Mouse (Mus musculus) 416B (cell line): ENCODE measurements around the gene Lamtor2.

Source experiments
- DNase-seq: peaks from one replicate; pipeline ENCODE4 v3.0.0; 2011; ENCODE audit warnings: low read depth

Gene Lamtor2

DNA sequence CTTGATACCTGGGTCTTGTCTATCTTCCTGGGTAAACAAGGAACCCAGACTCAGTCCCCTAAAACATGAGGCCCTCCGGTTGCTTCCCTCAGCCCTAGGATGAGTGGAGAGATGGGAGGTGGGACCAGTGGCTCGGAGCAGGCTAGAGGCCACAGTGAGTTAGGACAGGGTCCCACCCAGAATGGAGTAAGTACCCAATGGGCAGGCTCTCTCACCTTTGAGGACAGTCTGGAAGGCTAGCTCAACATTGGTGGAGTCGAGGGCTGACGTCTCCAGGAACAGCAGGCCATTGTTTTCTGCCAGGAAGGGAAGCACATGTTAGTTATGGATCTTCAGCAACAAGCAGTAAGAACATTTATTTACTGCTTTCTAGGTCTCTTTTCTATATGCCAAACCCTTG is 10.4 kb downstream of the Lamtor2 start:
- no peak for DNase-seq

DNA sequence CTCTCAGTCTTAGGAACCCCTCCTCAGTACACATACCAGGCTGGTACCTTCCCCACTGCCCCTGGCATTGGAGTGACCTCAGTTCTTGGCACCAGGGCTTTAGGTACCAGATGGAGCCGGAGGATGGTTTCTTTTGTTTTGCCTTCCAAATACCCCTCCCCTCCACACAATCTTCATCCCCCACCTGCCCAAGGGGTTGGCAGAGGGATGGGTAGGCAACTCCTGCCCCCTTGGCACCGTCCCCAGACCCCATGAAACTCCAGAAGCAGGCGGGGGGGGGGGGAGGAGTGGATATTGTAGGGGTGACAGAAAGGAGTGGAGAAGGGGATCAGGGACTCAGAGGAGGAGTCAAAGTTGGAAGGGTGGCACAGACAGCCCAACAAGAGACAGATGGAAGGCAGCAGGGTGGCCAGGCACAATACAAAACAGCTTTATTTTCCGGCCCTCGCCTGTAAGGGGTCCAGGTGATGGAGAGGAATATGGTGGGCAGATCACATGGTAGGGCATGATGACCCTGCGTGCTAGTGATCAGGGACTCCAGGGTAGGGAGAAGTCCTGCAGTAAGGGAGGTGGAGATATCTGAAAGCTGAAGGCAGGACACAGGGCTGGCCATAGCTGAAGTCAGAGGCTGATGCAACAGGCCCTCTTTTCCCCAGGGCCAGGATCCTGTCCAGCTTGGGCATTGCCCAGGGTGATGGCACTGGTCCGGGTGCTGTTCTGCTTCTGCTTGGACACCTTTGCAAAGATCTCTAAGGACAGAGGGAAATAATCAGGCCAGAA is 11.1 kb downstream of the Lamtor2 start:
- DNase-seq, result no peak

- no peak for DNase-seq
These were observed 12.8 kb downstream of the Lamtor2 start for GRCm38 (mm10) chr3:88540085-88540484.

GRCm38 (mm10) chr3:88539397-88539796 is 13.5 kb downstream of the Lamtor2 start:
- DNase-seq, result no peak

- no peak for DNase-seq
These were observed 14.4 kb downstream of the Lamtor2 start for GRCm38 (mm10) chr3:88538271-88539145.

DNA sequence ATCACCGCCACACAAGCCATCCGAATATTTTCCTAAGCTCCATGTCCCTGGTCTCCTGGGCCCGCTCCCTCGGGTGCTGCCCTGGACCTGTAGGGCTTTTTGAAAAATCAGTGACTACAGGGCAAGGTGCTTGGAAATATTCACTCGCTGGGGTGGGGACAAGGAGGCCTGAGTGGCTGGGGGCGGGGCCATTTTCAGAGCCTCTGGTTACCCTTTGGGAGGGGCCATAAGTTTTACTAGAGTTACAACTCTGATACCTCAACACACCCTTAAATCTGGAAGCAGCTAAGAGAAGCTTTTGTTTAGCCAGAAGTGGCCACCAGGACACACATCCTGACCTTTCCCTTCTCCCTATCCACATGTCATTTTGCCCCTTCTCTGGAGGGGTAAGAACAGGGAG is 15.7 kb downstream of the Lamtor2 start:
- DNase-seq, result no peak

DNA sequence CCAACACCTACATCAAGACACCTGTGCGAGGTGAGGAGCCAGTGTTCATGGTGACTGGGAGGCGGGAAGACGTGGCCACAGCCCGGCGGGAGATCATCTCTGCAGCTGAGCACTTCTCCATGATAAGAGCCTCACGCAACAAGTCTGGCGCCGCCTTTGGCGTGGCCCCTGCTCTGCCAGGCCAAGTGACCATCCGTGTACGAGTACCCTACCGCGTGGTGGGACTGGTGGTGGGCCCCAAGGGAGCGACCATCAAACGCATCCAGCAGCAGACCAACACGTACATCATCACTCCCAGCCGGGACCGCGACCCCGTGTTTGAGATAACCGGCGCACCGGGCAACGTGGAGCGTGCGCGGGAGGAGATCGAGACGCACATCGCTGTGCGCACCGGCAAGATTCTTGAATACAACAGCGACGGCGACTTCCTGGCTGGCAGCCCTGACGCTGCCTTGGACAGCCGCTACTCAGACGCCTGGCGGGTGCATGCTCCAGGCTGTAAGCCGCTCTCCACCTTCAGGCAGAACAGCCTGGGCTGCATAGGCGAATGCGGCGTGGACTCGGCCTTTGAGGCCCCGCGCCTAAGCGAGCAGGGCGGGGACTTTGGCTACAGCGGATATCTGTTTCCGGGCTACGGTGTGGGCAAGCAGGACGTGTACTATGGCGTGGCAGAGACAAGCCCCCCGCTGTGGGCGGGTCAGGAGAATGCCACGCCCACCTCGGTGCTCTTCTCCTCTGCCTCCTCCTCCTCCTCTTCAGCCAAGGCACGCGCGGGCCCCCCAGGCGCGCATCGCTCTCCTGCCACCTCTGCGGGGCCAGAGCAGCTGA is 16.6 kb downstream of the Lamtor2 start:
- DNase-seq, result no peak

GRCm38 (mm10) chr3:88535527-88535926 is 17.3 kb downstream of the Lamtor2 start:
- DNase-seq, result no peak

DNA sequence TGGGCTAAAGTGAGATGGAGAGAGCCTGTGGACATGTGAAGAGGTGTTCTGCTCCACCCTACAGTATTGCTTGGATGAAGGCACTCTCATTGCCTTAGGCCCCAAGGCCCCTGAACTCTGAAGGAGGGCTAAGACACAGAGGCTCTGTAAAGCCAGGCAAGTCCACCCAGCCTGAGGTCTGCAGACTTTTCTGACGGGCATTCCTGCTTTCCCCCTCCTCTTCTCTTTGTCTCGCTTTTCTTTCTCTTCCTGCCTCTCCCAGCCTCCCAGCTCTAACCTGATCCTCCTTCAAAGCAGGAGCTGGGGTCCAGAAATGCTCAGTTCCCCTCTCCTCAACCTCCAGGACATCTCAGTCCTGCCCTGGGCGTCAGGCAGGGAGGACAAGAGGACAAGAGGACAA is 17.9 kb downstream of the Lamtor2 start:
- no peak for DNase-seq

DNA sequence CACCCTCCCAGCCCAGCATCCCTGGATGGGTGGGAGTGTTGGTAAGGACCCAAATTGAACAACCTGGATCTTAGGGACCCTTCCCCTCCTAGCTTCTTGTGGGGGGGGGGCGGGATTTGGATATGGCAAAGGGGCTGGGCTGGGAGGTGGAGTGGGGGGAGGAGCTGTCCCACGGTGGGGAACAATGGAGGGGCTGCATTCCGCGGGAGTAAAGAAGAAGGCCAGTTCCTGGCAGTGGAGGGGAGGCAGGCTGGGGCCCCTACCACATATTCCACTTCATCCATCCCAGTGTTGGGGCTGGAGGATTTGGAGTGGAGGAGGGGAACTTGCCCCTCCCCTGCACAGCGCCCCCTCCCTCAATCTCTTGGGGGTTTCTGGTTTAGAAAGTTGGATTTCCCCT is 19.2 kb downstream of the Lamtor2 start:
- no peak for DNase-seq

- no peak for DNase-seq
These were observed 20.0 kb downstream of the Lamtor2 start for GRCm38 (mm10) chr3:88532689-88533511.

- DNase-seq, result no peak
These were observed 20.6 kb downstream of the Lamtor2 start, which contains the start of gene Mex3a for GRCm38 (mm10) chr3:88532299-88532674. TSS of gene Mex3a (plus strand) at chr3:88532395.

DNA sequence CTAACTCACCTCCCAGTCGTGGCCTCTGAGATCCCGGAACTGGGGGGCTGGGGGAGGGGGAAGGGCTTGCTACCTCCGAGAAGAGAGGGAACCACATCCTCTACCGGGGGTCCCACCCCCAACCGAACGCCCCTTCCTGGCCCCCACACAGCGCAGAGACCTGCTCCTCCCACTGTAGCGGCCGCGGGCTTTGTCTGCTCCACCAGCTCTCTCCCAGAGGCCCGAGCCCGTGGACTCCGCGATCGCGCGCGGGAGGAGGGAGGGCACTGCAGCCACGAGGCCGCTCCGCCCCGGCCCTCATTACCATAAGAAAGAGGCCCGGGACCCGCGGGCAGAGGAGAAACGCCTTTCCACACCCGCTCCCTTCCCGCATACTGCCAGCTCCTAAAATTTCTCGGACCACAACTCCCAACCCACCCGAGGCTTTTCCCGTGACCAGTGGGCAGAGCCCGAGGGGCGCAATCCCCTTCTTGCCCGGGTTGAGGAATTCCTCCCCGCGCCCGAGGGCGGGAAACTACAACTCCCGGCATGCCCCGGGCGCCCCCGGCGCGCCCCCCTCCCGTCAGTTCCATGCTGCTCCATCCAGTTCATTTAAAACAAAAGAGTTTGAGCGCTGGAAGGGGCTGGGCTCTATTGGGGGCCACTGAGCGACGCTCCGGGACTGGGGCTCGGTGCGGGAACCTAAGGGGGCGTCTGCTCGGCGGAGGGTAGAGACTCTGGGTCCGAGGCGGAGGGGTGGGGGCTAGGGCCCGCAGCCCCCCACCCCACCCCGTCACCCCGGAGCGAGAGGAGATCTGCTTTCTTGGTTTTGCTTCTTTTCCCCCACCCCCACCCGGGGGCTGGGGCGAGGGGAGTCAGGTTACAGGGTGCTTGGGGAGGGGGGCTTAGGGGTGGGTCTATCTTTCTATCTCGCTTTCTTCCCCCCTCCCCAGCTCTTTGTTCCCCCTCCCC is 21.3 kb downstream of the Lamtor2 start:
- peak; percentile 81 for DNase-seq

DNA sequence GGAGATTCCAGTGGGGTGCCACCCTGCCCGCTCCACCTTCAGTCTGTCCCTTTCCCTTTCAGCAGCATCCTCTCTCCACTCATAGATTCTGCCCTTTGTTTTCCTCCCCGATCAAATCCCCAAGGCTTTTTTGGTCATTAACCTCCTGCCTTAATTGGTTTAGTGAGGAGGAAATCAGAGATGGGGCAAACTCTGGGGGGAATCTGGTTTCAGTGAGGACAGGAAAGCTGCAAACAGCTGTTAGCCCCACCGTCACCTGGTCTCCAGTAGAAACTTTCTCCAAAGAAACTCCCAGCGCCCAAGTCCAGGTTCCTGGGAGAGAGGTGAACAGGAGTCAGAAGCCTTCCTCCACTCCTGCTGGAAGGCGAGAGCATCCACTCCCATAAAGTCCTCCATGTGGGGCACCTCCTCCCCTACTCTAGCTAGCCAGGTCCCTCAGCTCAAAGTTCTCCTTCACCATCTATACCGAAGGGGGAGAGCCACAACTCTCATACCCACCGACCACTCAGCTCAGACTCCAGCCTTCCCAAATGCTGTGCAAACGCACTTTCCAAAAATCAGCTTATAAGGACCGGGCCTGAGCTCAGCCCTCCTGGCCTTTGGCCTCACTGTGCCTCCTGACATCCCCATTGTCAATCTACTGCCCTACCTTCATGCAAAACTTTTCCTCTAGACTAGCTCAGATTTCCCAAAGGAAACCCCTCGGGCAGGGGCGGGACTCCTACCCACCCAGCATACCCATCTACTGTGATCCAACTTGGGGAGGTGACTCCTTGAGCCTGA is 22.6 kb downstream of the Lamtor2 start:
- no peak for DNase-seq

GRCm38 (mm10) chr3:88529204-88530000 is 23.5 kb downstream of the Lamtor2 start:
- no peak for DNase-seq

- DNase-seq, result no peak
These were observed 24.2 kb downstream of the Lamtor2 start for GRCm38 (mm10) chr3:88528646-88529045.

- no peak for DNase-seq
These were observed 25.3 kb downstream of the Lamtor2 start for GRCm38 (mm10) chr3:88527565-88527964.
